Mouse (Mus musculus) cerebellum, adult 9-11 months (tissue): ENCODE data around the gene Tbc1d1.
A peak's percentile ranks its signal among the peaks of the same experiment; 100 is the strongest.

Experiments
- DNase-seq: peaks from one replicate; pipeline ENCODE4 v3.0.0; 2022

The Tbc1d1 gene

DNA sequence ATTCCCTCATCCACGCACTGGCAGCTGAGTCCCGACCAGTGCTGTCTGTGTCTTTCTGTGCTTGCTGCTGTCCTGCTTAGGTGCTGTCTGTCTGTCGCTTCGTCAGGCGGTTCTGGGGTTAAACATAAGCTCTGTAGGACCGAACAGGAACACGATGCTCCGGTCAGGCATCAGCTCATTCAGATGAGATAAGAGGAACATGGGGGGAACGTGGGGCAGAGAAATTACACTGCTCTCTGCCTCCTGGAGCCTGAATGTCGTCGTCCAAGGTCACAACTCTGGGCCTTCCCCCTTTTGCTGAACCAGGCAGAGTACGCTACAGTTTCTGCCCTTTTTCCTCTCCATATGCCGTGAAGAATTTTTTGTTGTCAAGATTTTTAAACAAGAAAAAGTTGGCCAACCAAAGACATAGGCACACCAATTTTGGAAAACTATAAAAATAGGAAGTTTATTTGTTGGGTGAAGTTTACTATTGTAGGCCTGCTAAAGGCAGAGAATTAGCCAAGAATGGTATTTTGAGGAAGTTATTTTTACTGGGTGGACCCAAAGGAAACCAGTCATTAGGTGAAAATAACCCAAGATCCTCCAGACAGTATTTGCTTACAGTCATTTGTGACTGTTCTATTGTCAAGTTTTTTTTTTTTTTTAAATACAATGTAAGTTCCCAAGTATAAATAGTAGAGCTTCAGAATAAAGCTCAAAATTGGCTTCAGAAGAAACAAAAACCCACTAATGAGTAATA, 85.0 kb downstream of the Tbc1d1 start:
- DNase-seq: no peak

DNA sequence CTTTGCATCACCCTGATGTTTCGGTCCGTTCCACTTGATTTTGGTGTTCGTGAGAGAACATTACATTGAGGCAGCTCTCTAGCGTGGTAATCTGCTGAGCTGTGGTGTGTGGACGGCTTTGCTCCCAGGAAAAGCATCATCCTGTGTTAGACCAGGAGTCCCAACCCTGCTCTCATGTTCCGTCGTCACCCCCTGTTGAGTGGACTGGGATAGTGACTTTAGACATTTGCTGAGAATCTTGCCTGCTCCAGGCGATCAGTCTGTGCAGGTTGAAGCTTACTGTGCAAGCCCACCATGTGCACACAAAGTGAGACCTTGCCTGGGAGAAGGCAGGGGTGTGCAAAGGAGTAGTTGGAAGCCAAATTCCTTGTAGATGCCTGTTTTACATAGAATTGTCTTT, 85.8 kb downstream of the Tbc1d1 start:
- DNase-seq: no peak

DNA sequence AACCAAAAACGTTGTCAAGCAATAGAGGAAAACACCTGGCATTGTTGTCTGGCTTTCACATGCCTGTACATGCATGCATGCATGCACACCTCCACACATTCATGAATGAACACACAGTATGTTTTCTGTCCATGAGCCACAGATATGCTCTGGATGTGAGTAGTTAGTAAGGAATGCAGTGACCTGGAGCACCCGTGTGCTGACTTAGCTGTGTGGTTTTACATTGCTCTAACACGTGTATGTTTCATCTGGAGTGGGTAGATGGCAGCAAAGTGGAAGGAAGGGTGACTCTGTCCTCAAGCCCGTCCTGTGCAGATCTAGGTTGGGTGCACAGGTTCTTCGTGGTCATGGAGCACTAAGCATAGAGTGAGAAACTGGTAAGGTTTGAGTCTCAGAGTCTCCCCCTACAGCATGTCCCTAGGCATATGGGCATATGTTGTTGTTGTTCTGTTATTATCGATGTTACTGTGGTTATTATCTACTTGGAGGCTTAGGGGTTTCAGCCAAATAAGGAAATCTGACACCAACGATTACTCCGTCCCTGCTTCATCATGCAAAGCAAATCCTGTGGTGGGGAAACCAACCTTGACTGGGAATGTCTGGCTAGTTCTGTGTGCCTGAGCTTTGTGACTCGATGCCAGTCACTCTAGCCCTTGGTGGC, 86.8 kb downstream of the Tbc1d1 start:
- no peak for DNase-seq

DNA sequence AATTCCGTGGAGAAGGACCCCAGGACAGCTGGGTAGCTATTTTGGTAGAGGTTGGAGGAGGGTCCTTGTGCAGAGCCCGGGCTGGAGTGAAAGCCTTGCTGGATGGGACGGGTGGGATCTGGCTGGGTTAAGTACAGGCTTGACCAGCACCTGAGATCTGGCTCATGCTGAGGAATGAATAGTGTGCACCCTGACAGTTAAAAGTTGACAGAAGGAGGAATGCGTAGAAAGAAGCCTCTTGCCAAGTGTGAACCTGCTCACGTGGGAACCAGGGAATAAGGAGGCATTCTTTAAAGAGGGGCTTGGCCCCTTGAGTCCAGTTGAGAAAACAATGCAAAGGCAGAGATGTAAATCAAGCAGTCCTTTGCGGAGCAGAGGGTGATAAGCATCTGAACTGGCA, 87.6 kb downstream of the Tbc1d1 start:
- DNase-seq: no peak

DNA sequence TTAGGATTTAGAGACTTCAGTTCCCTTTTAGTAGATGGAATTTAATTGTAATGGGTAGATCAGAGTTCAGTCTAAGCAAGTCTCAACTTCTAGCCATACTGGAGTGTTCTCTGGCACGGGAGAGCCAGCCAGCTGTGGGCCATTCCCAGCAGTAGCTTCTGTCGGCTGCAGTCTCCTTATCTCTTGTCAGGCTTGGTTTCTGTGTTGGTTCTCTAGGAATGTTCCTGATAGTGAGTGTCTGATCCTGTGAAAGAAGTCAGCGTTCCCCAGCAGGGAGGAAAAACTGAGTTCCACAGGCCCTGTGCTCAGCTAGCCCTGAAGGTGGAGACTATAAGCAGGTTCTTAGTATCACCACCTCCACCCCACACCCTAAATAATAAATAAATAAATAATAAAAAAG, 88.2 kb downstream of the Tbc1d1 start:
- no peak for DNase-seq

DNA sequence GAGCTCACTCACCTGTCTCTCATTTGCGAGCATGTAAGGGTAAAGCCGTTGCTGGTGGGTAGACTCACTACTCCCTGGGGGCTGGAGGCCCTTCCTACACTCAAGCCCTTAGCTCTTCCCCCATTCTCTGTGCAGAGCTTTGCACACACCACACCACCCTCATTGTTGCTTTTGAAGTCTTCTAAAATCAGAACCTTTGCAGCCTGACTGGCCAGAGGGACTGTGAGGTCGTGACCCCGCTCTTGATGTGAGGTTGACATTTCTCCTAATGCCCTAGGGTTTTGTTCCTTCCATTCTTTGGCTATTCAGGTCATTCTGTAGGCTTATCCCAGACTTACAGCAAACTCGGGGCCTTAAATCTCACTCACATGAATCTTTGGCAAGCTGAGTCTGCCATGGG, 88.6 kb downstream of the Tbc1d1 start:
- DNase-seq: no peak

DNA sequence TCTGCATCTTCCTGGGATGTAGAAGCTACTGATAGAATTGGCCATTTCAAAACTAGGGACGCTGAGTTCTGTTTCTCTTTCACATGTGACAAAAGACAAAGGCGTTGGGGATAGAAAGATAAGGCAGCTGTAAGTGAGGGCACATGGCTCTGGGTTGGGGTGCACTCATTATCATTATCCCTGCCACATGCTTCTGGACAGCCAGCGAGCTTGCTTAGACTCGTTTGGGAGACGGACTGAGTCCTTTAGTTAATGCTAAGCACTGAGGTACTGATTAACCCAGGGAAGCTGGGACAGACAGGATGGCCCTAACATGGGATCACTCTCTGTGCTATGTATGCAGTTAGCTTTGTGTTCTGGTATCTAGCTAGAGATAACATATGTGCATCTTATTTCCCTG, 95.3 kb downstream of the Tbc1d1 start:
- no peak for DNase-seq

DNA sequence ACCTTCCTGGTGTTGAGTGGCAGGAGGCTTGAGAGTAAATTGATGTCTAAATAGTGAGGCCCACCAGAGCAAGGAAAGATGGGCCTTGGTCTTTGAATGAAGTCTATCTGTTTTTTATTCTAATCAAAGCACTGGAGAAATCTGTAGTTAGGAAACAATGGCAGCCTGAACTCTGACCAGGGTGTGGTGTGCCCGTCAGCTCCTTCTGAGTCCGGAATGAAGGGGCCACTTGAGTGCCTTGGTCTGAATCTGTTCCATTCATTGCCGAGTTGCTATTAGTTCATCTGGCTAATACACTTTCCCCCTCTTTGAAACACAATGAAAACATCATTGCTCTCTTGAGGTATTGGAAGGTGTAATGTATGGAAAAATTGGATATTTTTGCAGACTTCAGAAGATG, 98.2 kb downstream of the Tbc1d1 start:
- DNase-seq: no peak

DNA sequence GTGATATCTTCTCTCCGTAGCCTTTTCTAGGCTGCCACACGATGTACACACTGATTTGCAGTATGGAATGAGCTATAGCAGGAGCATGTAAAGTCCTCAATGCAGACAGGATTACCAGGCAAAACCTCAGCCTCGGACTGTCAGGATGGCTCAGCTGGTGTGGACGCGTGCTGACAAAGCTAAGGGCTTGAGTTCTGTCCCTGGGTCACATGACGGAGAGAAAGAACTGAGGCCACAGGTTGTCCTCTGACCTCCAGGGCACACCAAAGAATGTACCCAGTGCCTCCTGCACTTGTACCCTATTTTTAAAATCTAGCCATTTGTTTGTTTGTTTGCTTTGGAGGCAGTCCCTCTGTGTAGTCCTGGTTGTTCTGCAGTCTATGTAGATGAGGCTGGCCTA, 98.9 kb downstream of the Tbc1d1 start:
- no peak for DNase-seq

DNA sequence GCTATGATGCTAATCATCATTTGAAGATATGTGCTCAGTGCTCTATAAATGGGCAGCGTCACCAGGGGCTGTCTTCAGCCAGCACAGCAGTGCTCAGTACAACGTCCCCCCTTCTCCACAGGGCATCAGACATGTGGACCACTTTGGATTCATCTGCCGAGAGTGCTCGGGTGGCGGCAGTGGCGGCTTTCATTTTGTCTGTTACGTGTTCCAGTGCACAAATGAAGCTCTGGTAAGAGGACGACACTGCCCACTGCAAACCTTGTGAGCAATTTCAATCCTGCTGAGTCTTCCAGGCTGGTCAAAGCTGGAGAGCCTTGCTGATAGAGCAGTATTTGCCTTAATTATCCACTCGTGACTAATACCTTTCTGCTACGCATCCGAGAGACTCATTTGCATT, 107.2 kb downstream of the Tbc1d1 start:
- DNase-seq: no peak

DNA sequence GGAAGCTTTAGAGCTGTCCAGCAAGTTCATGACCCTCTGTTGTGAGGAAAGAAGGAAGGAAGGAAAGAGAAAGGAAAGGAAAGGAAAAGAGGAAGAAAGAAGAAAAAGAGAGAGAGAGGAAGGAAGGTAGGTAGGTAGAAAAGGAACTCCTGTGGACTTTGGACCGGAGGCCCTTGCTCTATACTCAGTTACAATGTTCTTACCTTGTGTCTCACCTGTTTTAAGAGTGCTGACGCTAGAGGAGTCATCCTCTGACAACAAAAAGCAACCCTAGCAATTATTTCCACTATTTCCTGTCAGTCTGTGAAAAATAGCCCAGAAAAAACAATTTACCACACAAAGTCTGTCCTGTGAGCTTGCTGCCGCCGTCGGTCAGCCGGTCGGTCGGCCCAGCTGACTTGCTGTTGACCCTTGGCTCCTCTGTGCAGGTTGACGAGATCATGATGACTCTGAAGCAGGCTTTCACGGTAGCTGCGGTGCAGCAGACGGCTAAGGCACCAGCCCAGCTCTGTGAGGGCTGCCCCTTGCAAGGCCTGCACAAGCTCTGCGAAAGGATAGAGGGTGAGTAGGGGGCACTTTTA, 107.9 kb downstream of the Tbc1d1 start:
- no peak for DNase-seq

DNA sequence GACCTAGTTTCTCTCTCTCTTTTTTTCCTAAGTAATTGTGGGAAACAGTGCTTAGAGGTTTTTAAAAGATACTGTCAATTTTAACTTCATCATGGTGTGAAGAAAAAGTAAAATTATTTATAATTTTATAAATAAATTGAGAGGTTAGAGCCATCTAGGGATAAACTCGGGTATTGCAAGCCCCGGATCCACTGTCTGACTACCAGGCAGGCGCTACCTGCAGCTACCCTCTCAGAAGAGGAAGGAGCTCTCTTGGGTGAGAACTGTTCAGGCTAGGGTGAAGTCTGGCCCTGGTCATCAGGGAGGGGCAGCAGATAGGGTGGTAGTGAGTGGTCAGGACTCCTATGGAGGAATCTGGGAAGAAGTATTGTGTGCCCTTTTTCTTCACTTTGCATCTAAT, 109.0 kb downstream of the Tbc1d1 start:
- DNase-seq: no peak

DNA sequence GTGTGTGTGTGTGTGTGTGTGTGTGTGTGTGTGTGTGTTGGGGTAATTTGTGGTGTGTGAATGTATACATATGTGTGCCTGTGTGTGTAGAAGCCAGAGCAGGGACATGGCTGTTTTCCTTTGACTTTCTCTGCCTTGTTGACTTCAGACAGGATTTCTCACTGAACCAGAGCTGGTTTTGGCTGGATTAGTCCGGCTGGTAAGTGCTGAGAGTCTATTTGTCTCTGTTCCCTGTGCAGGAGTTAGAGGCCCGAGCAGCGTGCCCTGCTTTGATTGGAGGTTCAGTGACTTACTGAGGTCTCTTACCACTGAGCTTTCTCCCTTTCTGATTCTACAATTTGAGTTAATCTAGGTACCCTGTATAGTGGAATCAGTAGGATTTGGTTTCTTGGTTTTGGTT, 109.8 kb downstream of the Tbc1d1 start:
- DNase-seq: no peak

DNA sequence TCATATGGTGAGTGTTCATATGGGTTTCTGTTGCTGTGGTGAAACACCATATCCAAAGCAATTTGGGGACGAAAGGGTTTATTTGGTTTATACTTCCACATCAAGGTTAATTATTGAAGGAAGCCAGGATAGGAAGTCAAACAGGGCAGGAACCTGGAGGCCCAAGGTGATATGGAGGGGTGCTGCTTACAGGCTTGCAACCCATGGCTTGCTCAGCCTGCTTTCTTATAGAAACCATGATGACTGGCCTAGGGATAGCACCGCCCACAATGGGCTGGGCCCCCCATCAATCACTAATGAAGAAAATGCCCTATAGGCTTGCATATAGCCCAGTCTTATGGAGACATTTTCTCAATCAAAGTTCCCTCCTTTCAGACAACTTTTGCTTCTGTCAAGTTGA, 110.4 kb downstream of the Tbc1d1 start:
- DNase-seq: no peak

DNA sequence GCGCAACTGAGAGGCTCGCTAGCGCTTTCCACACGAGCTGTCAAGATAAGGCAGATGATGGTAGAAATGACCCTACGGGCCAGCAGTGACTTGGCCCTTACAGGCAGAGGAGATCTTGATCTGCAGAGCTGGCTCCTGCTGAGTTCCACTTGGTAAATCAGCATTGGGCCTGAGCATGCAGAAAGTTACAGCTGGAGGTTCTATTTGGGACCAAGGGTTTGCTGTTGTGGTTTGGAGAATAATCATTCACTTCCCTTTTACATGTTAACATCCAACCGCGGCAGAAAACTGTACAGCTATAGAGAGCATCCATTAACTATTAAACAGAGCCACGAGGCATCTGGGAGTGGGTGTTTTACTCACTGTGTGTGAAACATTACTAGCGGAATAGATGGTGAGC, 111.2 kb downstream of the Tbc1d1 start:
- no peak for DNase-seq

DNA sequence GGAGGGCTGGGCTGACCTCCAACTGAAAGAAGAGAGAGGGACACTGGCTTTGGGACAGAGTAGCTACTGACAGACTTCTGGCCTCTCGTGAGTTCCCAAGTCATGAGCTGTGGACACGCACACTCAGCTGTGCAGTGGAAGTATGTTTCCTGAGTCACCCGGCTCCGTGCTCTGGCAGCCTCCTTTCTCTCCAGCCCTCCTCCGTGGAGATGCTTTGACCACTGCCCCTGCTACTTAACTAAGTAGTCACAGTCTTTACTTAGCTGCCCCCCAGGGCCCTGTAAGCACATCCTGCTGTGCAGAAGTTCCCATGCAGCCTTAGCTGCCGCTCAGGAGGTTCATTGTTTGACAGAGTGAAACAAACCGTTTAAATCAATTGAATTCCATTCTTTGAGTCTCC, 113.6 kb downstream of the Tbc1d1 start:
- no peak for DNase-seq

DNA sequence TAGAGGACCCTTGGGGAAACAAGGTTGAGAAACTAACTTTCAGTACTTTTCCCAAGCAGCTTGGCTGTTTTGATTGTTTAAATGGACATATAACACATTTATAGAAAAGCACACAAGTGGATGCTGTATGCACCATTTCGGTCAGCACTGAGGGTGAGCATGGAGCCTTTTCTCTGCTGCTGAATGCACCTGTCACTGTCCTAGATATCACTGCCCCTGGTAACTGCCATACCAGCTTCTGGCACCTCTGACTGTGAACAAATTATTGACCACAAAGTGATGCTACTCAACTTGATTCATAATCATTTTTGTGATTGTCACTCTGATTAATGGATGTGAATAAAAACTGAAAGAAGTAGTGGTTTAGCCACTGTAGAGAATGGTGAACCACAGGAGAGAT, 117.4 kb downstream of the Tbc1d1 start:
- no peak for DNase-seq

DNA sequence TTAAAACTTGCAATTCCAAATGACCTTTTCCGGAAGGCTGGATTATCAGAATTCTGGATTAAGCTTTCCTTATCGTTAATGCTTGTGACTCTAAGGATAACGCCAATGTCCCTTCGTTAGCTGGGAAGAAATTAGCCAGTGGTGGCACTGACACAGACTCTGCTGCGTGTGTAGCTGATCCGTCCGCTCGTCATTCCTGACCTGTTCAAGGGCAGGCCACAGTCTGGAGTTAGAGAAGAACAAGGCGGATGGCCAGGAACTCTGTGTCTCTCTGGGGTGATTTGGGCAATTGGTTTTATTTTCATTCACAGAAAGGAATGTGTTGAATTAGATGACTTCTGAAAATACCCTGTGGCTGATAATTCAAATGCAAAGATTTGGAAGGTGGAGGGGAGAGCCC, 118.2 kb downstream of the Tbc1d1 start:
- DNase-seq: no peak

DNA sequence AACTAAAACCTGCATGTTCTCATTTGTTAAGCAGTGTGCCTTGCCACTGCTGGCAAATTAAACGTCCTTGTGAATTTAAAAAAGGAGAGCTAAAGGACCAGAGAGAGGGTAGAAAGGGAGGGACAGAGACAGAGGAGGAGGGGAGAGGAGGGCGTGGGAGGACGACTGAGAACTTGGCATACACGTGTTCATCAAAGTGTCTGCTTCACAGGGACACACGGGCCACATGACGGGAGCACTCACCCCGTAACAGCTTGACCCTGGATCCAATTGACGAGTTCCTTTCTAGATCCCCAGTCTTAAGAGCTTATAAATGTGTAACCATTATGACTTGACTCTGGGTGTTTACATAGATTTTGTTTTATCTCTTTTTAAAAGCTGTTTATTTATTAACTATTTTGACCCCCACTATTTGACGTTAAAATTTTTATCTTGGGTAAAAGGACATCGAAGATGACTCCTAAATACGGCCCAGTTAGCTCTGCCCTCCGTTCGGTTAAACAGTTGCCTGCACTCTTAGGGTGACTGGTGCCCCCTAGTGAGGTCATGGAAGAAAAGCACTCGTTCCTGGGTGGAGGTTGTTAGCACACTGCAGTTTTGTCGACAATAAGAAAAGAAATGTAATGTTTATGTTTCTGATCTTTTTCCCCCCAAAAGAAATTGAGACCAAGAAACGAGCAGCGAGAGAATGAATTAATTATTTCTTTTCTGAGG, 118.8 kb downstream of the Tbc1d1 start:
- DNase-seq: peak; percentile 39

DNA sequence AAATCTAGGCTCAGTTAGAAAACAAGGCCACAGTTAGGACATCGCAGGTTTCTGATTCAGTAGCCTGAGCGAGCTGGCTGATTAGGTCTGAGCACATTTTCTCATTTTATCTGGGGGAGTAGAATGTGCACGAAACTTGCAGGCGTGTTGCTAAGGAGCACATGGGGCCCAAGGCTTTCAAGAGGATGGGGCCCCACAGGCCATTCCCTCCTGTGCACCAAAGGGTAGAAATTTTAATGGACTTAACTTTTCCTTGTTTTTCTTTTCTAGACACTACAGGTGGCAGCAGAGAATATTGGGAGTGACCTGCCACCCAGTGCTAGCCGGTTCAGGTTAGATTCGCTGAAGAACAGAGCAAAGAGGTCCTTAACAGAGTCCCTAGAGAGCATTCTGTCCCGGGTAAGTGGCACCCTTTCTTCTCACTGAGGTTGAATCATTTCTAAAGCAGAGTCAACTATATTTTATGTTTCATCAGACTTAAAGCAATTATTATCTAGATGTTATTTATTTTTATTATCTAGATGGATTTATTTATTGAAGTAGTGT, 121.6 kb downstream of the Tbc1d1 start:
- DNase-seq: no peak

DNA sequence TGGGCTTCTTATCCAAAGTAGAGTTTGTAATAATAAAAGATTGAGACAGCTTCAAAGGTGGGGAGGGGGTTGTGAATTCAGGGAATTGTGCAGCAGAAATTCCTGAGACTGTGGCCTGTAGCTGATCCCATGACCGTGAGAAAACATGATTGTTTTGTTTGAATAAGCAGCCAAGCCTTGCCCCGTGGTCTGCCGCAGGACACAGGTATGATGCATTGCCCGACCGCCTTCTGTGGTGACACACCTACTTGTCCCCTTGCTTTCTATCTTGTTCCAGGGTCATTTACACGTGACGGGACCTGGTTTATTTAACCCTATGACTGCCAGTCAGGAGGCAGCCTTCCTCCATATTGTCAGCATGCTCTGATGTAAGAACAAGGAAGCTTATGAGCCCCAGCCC, 123.6 kb downstream of the Tbc1d1 start:
- DNase-seq: no peak

DNA sequence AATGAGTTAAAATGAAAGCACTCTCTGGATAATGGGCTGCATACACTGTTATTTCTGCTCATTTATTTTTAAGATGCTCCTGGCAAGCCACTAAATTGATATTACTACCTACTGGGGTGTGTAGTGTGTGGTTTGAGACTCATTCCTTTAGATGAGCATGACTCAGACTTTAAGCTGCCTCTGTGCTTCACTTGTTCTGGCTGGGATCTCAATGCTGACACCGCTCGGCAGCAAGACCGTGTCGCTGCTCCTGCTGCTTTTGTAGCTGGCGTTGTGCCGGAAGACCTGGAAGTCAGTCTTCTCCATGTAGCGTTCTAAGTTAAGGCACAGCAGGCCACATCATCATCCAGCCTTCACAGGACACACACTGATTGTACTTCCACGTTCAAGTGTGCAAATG, 124.1 kb downstream of the Tbc1d1 start:
- peak; percentile 36 for DNase-seq

DNA sequence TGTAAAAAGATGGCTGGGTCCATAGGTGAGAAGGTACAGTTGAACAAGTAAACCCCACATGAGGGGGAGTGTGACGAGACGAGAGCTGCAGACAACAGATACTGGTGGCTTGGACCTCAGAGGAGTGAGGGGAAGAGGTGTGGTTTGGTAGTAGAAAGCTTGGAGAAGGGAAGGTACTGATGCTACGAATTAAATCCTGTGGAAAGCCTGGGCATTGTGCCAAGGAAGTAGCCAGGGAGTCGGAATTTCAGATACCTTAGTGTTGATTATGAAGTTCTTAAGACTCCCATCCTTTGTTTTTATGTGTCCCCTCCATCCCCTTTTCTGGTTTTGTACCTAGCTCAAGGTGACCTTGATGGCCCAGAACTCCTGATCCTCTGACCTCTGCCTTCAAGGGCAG, 124.5 kb downstream of the Tbc1d1 start:
- no peak for DNase-seq

DNA sequence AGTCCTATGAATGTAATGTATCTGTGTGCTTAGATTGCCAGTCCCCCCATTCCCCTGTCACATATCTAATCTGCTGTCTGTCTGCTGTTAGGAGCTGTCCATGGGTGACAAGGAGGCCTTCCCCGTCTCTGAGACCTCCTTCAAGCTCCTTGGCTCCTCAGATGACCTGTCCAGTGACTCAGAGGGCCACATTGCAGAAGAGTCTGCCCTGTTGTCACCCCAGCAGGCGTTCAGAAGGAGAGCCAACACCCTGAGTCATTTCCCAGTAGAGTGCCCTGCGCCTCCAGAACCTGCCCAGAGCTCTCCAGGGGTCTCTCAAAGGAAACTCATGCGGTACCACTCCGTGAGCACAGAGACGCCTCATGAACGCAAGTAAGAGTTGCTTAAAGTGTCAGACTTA, 125.6 kb downstream of the Tbc1d1 start:
- DNase-seq: no peak
